Mouse (Mus musculus) olfactory bulb, adult 2 months (tissue): ENCODE results near the gene Luc7l3.

Experiments used
- CTCF ChIP-seq: fragments of 200-500 bp; IDR thresholded peaks from 2 replicates; pipeline ENCODE4 v1.5.1; 2012; ENCODE audit warnings: low read depth, mild to moderate bottlenecking, low read length, moderate library complexity; ENCODE audit not compliant: insufficient read depth
- POLR2A ChIP-seq: fragments of 200-500 bp; IDR thresholded peaks from 2 replicates; pipeline ENCODE4 v1.6.1; 2012; ENCODE audit warnings: mild to moderate bottlenecking, low read depth, low read length, moderate library complexity; ENCODE audit not compliant: insufficient read depth

- no peak for TF ChIP-seq CTCF
- TF ChIP-seq POLR2A, result no peak
Observed at GRCm38 (mm10) chr11:94320969-94321930, 538 bp downstream of the Luc7l3 start.
